Mouse (Mus musculus) embryonic facial prominence, embryonic 12.5 days (tissue): ENCODE measurements around the gene Ak6. TPM values are rescaled to one million over a fixed set of nuclear protein-coding genes. Genes with fewer than 3 reads are reported as not detected.
A peak's percentile ranks its signal among the peaks of the same experiment; 100 is the strongest.

Experiments used
- ATAC-seq: fragments of 200-750 bp; cut with Nextera tagmentation; 2 replicates; pipeline ENCODE4 v1.8.0; 2017; ENCODE audit not compliant: insufficient number of reproducible peaks, insufficient read depth, low FRiP score, low TSS enrichment
- H3K27ac ChIP-seq: fragments of 300-500 bp; sonication (generic); 2 replicates; pipeline ENCODE4 v1.5.1; 2016; ENCODE audit warnings: mild to moderate bottlenecking
- H3K27me3 ChIP-seq: fragments of 300-500 bp; sonication (generic); 2 replicates; pipeline ENCODE4 v1.6.1; 2016; ENCODE audit warnings: mild to moderate bottlenecking, moderate library complexity
- H3K36me3 ChIP-seq: fragments of 300-500 bp; sonication (generic); 2 replicates; pipeline ENCODE4 v1.6.1; 2016; ENCODE audit warnings: mild to moderate bottlenecking
- H3K4me1 ChIP-seq: fragments of 300-500 bp; sonication (generic); 2 replicates; pipeline ENCODE4 v1.6.1; 2016
- H3K4me2 ChIP-seq: fragments of 300-500 bp; sonication (generic); replicated peaks from 2 replicates; pipeline ENCODE4 v1.6.1; 2016; ENCODE audit warnings: mild to moderate bottlenecking, moderate library complexity
- H3K4me3 ChIP-seq: fragments of 300-500 bp; sonication (generic); 2 replicates; pipeline ENCODE4 v1.5.1; 2016; ENCODE audit warnings: mild to moderate bottlenecking
- H3K9ac ChIP-seq: fragments of 300-500 bp; sonication (generic); 2 replicates; pipeline ENCODE4 v1.6.1; 2016; ENCODE audit warnings: mild to moderate bottlenecking, moderate library complexity
- H3K9me3 ChIP-seq: fragments of 300-500 bp; sonication (generic); 2 replicates; pipeline ENCODE4 v1.6.1; 2016; ENCODE audit warnings: mild to moderate bottlenecking, moderate library complexity
- WGBS: fragments of 180-500 bp; shearing (Covaris S2); methylation state at CpG from one replicate; pipeline ENCODE4 v1.1.7; 2016; 5-methylcytosine and 5-hydroxymethylcytosine counted together
- polyA plus RNA-seq: library from polyadenylated mRNA; unstranded; fragments of >200 nt; fragmentation: Nextera tagmentation; extraction: Ambion mirVana; gene quantifications from 2 replicates; pipeline ENCODE4 v1.2.1, GENCODE M21; 2016

Gene Ak6
- polyA plus RNA-seq, 1 experiment from 2014 or later = 284 TPM

- Histone ChIP-seq H3K4me2 (peak within 1 kb of the TSS; percentile 94), H3K4me3 (peak within 1 kb of the TSS; percentile 55), H3K27me3 (peaks cover 16% of the 10 kb centered on the region), H3K9ac (peak within 1 kb of the TSS; percentile 58), H3K4me1 (0 out of 2 replicates have a peak, but pooled peaks cover 5% of the 10 kb centered on the region), H3K36me3 (peaks cover 26% of the 10 kb centered on the region), H3K27ac (no peak within 1 kb of the TSS), H3K9me3 (no peaks in the 10 kb centered on the region)
- ATAC-seq = no peak
- WGBS = 3% methylated on average over 75 of the region's 77 CpGs
These were observed 34.3 kb upstream of the Ak6 start, which contains the start of gene Marveld2 for GRCm38 (mm10) chr13:100616181-100617087. Gene Marveld2, minus strand, starts transcription at chr13:100616971.

- WGBS = 83% methylated on average over 13 of the region's 13 CpGs
These were observed 33.2 kb upstream of the Ak6 start for GRCm38 (mm10) chr13:100617583-100617982.

GRCm38 (mm10) chr13:100622241-100622640 is 28.5 kb upstream of the Ak6 start:
- ATAC-seq = no peak
- peaks cover 5% of the 10 kb centered on the region for H3K27me3 ChIP-seq
- 86% methylated on average over 4 of the region's 4 CpGs for WGBS
- peaks cover 61% of the 10 kb centered on the region for H3K36me3 ChIP-seq
- no peaks in the 10 kb centered on the region for H3K9me3 ChIP-seq
- no peak overlapping the region for H3K4me3 ChIP-seq
- H3K4me2 ChIP-seq = no peak overlapping the region
- H3K4me1 ChIP-seq = no peaks in the 10 kb centered on the region
- H3K9ac ChIP-seq = no peak overlapping the region
- H3K27ac ChIP-seq = no peak overlapping the region

More at GRCm38 (mm10) chr13:100617583-100617982, 33.2 kb upstream of the Ak6 start:
- H3K27me3 ChIP-seq = peaks cover 16% of the 10 kb centered on the region
- H3K9ac ChIP-seq = no peak overlapping the region
- H3K4me1 ChIP-seq = 0 out of 2 replicates have a peak, but pooled peaks cover 5% of the 10 kb centered on the region
- ATAC-seq = no peak
- H3K4me2 ChIP-seq = no peak overlapping the region
- no peak overlapping the region for H3K27ac ChIP-seq
- H3K9me3 ChIP-seq = no peaks in the 10 kb centered on the region
- no peak overlapping the region for H3K4me3 ChIP-seq
- H3K36me3 ChIP-seq = peaks cover 30% of the 10 kb centered on the region

- Histone ChIP-seq H3K27me3 (no peaks in the 10 kb centered on the region), H3K9ac (no peak overlapping the region), H3K4me1 (no peaks in the 10 kb centered on the region), H3K9me3 (no peaks in the 10 kb centered on the region), H3K4me2 (no peak overlapping the region), H3K27ac (no peak overlapping the region), H3K36me3 (peaks cover 58% of the 10 kb centered on the region), H3K4me3 (no peak overlapping the region)
- ATAC-seq = no peak
- 90% methylated on average over 3 of the region's 3 CpGs for WGBS
These were observed 16.6 kb upstream of the Ak6 start for GRCm38 (mm10) chr13:100634106-100634691.

GRCm38 (mm10) chr13:100642471-100643209 is 8.1 kb upstream of the Ak6 start:
- WGBS = 94% methylated on average over 4 of the region's 4 CpGs
- no peak overlapping the region for H3K4me2 ChIP-seq
- H3K4me1 ChIP-seq = no peaks in the 10 kb centered on the region
- H3K27me3 ChIP-seq = no peaks in the 10 kb centered on the region
- no peak overlapping the region for H3K4me3 ChIP-seq
- peaks cover 70% of the 10 kb centered on the region for H3K36me3 ChIP-seq
- H3K9me3 ChIP-seq = no peaks in the 10 kb centered on the region
- H3K9ac ChIP-seq = no peak overlapping the region
- ATAC-seq = no peak
- no peak overlapping the region for H3K27ac ChIP-seq

GRCm38 (mm10) chr13:100648223-100648622 is 2.6 kb upstream of the Ak6 start:
- Histone ChIP-seq H3K4me2 (no peak overlapping the region), H3K9me3 (no peaks in the 10 kb centered on the region), H3K27me3 (no peaks in the 10 kb centered on the region), H3K4me3 (no peak overlapping the region), H3K36me3 (peaks cover 33% of the 10 kb centered on the region), H3K27ac (no peak overlapping the region), H3K4me1 (peaks cover 7% of the 10 kb centered on the region), H3K9ac (no peak overlapping the region)
- 95% methylated on average over 8 of the region's 8 CpGs for WGBS
- ATAC-seq = no peak

- H3K27me3 ChIP-seq = no peaks in the 10 kb centered on the region
- H3K27ac ChIP-seq = peak within 1 kb of the TSS; percentile 90
- peak within 1 kb of the TSS; percentile 88 for H3K4me3 ChIP-seq
- H3K4me2 ChIP-seq = peak within 1 kb of the TSS; percentile 89
- WGBS = under 1% methylated on average over 62 of the region's 63 CpGs
- no peaks in the 10 kb centered on the region for H3K9me3 ChIP-seq
- peaks cover 7% of the 10 kb centered on the region for H3K4me1 ChIP-seq
- no peak; the same call in 1 of the 2 replicates for ATAC-seq
- peaks cover 9% of the 10 kb centered on the region; the same call in 1 of the 2 replicates for H3K36me3 ChIP-seq
- H3K9ac ChIP-seq = peak within 1 kb of the TSS; percentile 94
These were observed 834 bp downstream of the Ak6 start, which contains the start of gene Taf9 for GRCm38 (mm10) chr13:100651439-100652186. Gene Taf9, plus strand, starts transcription at chr13:100651579.

GRCm38 (mm10) chr13:100658091-100658490 is 7.3 kb downstream of the Ak6 start:
- H3K4me1 ChIP-seq = no peaks in the 10 kb centered on the region
- no peak for ATAC-seq
- H3K27me3 ChIP-seq = no peaks in the 10 kb centered on the region
- 0 out of 2 replicates have a peak, but pooled peaks cover 6% of the 10 kb centered on the region for H3K36me3 ChIP-seq
- no peak overlapping the region for H3K4me3 ChIP-seq
- 92% methylated on average over 5 of the region's 5 CpGs for WGBS
- no peak overlapping the region for H3K27ac ChIP-seq
- H3K9me3 ChIP-seq = no peaks in the 10 kb centered on the region
- H3K4me2 ChIP-seq = no peak overlapping the region
- H3K9ac ChIP-seq = no peak overlapping the region

- H3K36me3 ChIP-seq = 0 out of 2 replicates have a peak, but pooled peaks cover 6% of the 10 kb centered on the region
- no peaks in the 10 kb centered on the region for H3K4me1 ChIP-seq
- no peak overlapping the region for H3K27ac ChIP-seq
- no peaks in the 10 kb centered on the region for H3K27me3 ChIP-seq
- 47% methylated on average over 4 of the region's 4 CpGs for WGBS
- ATAC-seq = no peak
- no peaks in the 10 kb centered on the region for H3K9me3 ChIP-seq
- H3K4me3 ChIP-seq = no peak overlapping the region
- no peak overlapping the region for H3K4me2 ChIP-seq
- no peak overlapping the region for H3K9ac ChIP-seq
These were observed 9.2 kb downstream of the Ak6 start for GRCm38 (mm10) chr13:100659864-100660456.

- peak within 1 kb of the TSS; percentile 54 for H3K4me3 ChIP-seq
- no peaks in the 10 kb centered on the region for H3K27me3 ChIP-seq
- peaks cover 9% of the 10 kb centered on the region for H3K36me3 ChIP-seq
- no peaks in the 10 kb centered on the region for H3K4me1 ChIP-seq
- H3K9me3 ChIP-seq = no peaks in the 10 kb centered on the region
- H3K27ac ChIP-seq = no peak within 1 kb of the TSS
- peak within 1 kb of the TSS; percentile 65 for H3K4me2 ChIP-seq
- peak; percentile 68 for ATAC-seq
- WGBS = under 1% methylated on average over 44 of the region's 44 CpGs
- peak within 1 kb of the TSS; percentile 58 for H3K9ac ChIP-seq
These were observed 18.7 kb downstream of the Ak6 start, which contains the start of gene Ccdc125 for GRCm38 (mm10) chr13:100669291-100670022. Gene Ccdc125, plus strand, starts transcription at chr13:100669717.
